Mouse (Mus musculus): ENCODE data around the gene Ndufb4.

GRCm38 (mm10) chr16:37685946-37686600 is 31.8 kb upstream of the Ndufb4 start:
- TF ChIP-seq HCFC1 (IDR thresholded peaks at IDR 0.05; ENCODE audit: borderline replicate concordance, insufficient read depth, low read length) = no peak
- TF ChIP-seq ZNF384 (IDR thresholded peaks at IDR 0.05; ENCODE audit: low read depth, low read length) = no peak
- no peak for TF ChIP-seq MAFK (IDR thresholded peaks at IDR 0.05; ENCODE audit: insufficient read depth, low read depth, low read length)
- no peak for TF ChIP-seq CHD2 (IDR thresholded peaks at IDR 0.05; ENCODE audit: low read depth, low read length)
- no peak for TF ChIP-seq ZC3H11A (IDR thresholded peaks at IDR 0.05; ENCODE audit: borderline replicate concordance, low read depth, low read length)
